Mouse (Mus musculus) C2C12 (cell line): ENCODE results near the gene St6gal1. TPM values are rescaled to one million over a fixed set of nuclear protein-coding genes. Genes with fewer than 3 reads are reported as not detected.

ENCODE experiments used
- H3K27me3 ChIP-seq: one replicate; pipeline ENCODE4 v1.6.1; 2011; ENCODE audit not compliant: control insufficient read depth, insufficient read depth, insufficient read length
- H3K36me3 ChIP-seq: one replicate; pipeline ENCODE4 v1.6.1; 2011; ENCODE audit not compliant: control insufficient read depth, insufficient read depth
- H3K4me3 ChIP-seq: one replicate; pipeline ENCODE4 v1.5.1; 2011; ENCODE audit warnings: mild to moderate bottlenecking, control low read depth; ENCODE audit not compliant: poor library complexity, insufficient read depth, severe bottlenecking
- H3K79me2 ChIP-seq: one replicate; pipeline ENCODE4 v1.6.1; 2011; ENCODE audit not compliant: control insufficient read depth, insufficient read depth
- H3K79me3 ChIP-seq: one replicate; pipeline ENCODE4 v1.6.1; 2011; ENCODE audit warnings: low read depth, control low read depth
- H3ac ChIP-seq: one replicate; pipeline ENCODE3; 2011; ENCODE audit warnings: low read depth; ENCODE audit not compliant: control insufficient read depth, insufficient read length
- CEBPB ChIP-seq: IDR thresholded peaks from one replicate; pipeline ENCODE4 v1.6.1; 2011; ENCODE audit warnings: low read depth, mild to moderate bottlenecking, control low read depth, moderate library complexity
- CTCF ChIP-seq: IDR thresholded peaks from one replicate; pipeline ENCODE4 v1.5.1; 2011; ENCODE audit not compliant: control insufficient read depth, insufficient read depth, insufficient read length
- FOSL1 ChIP-seq: IDR thresholded peaks from one replicate; pipeline ENCODE4 v1.8.0; 2011; ENCODE audit warnings: mild to moderate bottlenecking, low read length; ENCODE audit not compliant: poor library complexity, insufficient read depth, severe bottlenecking
- MAX ChIP-seq: IDR thresholded peaks from one replicate; pipeline ENCODE4 v1.6.1; 2011; ENCODE audit warnings: mild to moderate bottlenecking, control low read depth
- MYOD1 ChIP-seq: IDR thresholded peaks from one replicate; pipeline ENCODE4 v1.6.1; 2011; ENCODE audit warnings: low read depth; ENCODE audit not compliant: control insufficient read depth, insufficient read length
- MYOG ChIP-seq: IDR thresholded peaks from one replicate; pipeline ENCODE4 v1.6.1; 2011; ENCODE audit not compliant: control insufficient read depth, insufficient read length; ENCODE audit errors: extremely low read depth
- USF1 ChIP-seq: IDR thresholded peaks from one replicate; pipeline ENCODE4 v1.6.1; 2011; ENCODE audit warnings: low read depth, mild to moderate bottlenecking, control low read depth, moderate library complexity
- polyA plus RNA-seq: library from polyadenylated mRNA; unstranded; fragments of >200 nt; fragmentation: generic; extraction: Trizol; gene quantifications from one replicate; pipeline ENCODE4 v1.2.1, GENCODE M21; 2012; ENCODE audit warnings: missing spikeins

The St6gal1 gene
- polyA plus RNA-seq, 1 experiment, result 6.2 TPM

DNA sequence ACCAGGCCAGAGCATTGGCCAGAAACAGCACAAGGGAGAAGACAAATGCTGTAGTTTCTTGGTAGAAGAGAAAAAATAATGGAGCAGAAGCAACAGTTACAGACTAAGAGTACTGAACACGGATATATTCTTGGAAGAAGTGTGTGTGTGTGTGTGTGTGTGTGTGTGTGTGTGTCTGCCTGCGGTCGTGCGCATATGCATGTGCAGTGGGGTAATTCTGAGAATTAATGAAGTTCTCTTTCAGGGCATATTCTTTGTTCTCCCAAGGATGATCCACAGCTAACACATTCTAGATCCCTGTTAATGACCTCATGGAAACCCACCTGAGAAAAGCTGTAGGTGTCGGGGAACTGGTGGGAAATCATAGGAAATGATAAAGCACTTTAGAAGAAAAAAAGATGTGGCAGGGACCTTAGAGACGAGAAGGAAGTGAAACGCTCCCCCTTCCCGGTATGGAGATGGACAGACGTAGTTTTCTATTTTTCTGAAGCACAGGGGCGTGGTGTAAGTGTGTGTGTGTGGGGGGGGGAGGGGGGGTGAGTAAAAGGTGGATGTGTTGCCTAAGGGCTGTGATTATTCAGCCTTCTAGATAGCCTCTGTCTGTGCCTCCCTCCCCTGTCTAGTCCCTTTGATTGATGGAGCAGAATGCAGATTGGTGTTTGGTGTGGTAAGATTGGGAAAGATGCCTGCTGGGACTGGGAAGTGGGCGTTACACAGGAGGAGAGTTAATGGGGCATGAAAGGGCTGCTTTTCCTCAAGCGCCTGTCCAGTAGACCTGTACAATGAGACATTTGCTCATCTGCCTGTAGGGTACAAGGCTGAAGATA lies 82.8 kb downstream of the St6gal1 start:
- H3K79me2 ChIP-seq, result no peaks in the 10 kb centered on the region
- no peak overlapping the region for H3ac ChIP-seq
- TF ChIP-seq USF1 (no peak), MYOD1 (no peak), CEBPB (no peak), CTCF (no peak), MYOG (no peak), FOSL1 (no peak), MAX (no peak)
- H3K27me3 ChIP-seq, result no peaks in the 10 kb centered on the region
- no peaks in the 10 kb centered on the region for H3K36me3 ChIP-seq
- no peak overlapping the region for H3K4me3 ChIP-seq
- H3K79me3 ChIP-seq, result no peaks in the 10 kb centered on the region

GRCm38 (mm10) chr16:23308012-23308554 lies 83.5 kb downstream of the St6gal1 start:
- H3K36me3 ChIP-seq, result no peaks in the 10 kb centered on the region
- no peak overlapping the region for H3K4me3 ChIP-seq
- H3K27me3 ChIP-seq, result no peaks in the 10 kb centered on the region
- no peaks in the 10 kb centered on the region for H3K79me2 ChIP-seq
- no peak for TF ChIP-seq MAX
- no peak for TF ChIP-seq CTCF
- TF ChIP-seq CEBPB, result no peak
- TF ChIP-seq FOSL1, result no peak
- TF ChIP-seq MYOD1, result no peak
- no peak for TF ChIP-seq MYOG
- no peak for TF ChIP-seq USF1
- H3K79me3 ChIP-seq, result no peaks in the 10 kb centered on the region
- H3ac ChIP-seq, result no peak overlapping the region

GRCm38 (mm10) chr16:23309080-23309479 lies 84.5 kb downstream of the St6gal1 start:
- no peaks in the 10 kb centered on the region for H3K79me2 ChIP-seq
- H3K4me3 ChIP-seq, result no peak overlapping the region
- no peaks in the 10 kb centered on the region for H3K36me3 ChIP-seq
- no peaks in the 10 kb centered on the region for H3K27me3 ChIP-seq
- no peak for TF ChIP-seq FOSL1
- TF ChIP-seq CEBPB, result no peak
- no peak for TF ChIP-seq USF1
- no peak for TF ChIP-seq MAX
- TF ChIP-seq MYOD1, result no peak
- no peak for TF ChIP-seq MYOG
- TF ChIP-seq CTCF, result no peak
- no peaks in the 10 kb centered on the region for H3K79me3 ChIP-seq
- H3ac ChIP-seq, result no peak overlapping the region

DNA sequence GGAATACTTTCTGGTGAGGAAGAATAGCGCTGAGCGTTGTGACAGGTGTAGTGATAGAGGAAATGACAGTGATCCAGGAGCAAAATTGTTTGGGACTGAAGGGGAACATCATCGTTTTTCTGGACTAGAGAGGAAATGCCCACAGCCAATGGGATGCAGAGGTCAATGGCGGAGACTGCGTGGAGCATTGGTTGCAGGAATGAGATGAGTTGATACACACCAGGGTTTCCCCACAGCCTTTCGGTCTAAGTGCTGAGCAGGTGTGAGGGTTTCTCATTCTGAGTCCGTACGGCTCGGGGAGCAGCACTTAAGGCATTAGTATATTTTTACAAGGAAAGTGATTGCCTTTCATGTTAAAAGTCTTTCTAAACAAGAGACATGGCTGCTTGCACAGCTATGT lies 88.1 kb downstream of the St6gal1 start:
- no peaks in the 10 kb centered on the region for H3K36me3 ChIP-seq

DNA sequence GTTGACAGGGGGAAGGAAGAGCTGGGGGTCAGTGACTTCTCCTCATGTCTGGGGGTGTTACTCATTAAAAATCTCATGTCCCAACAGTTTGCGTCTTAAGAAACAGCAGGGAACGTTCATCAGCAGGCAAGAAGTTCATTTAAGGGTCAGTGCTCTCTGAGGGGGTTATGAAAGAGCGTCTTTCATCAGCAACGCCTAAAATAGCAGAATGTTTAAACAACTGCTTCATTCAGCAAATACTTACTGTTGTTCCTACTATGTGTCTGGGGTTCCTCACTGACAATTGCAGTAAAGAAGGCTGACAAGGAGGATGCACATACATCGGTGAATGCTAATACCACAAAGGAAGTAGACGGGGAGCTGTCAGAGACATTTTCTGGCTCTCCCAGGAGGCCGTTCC lies 90.2 kb downstream of the St6gal1 start:
- H3K79me2 ChIP-seq, result no peaks in the 10 kb centered on the region
- H3K4me3 ChIP-seq, result no peak overlapping the region
- TF ChIP-seq MYOD1 (no peak), MYOG (no peak), CEBPB (no peak), USF1 (no peak), FOSL1 (no peak), CTCF (no peak), MAX (no peak)
- H3K27me3 ChIP-seq, result no peaks in the 10 kb centered on the region
- H3K79me3 ChIP-seq, result no peaks in the 10 kb centered on the region
- H3K36me3 ChIP-seq, result no peaks in the 10 kb centered on the region
- H3ac ChIP-seq, result no peak overlapping the region

More for the DNA sequence above, 88.1 kb downstream of the St6gal1 start:
- H3K79me3 ChIP-seq, result no peaks in the 10 kb centered on the region
- no peak overlapping the region for H3K4me3 ChIP-seq
- TF ChIP-seq CTCF (no peak), MAX (no peak), MYOD1 (no peak), CEBPB (no peak), FOSL1 (no peak), USF1 (no peak), MYOG (no peak)
- H3ac ChIP-seq, result no peak overlapping the region
- no peaks in the 10 kb centered on the region for H3K27me3 ChIP-seq
- no peaks in the 10 kb centered on the region for H3K79me2 ChIP-seq
